ENCODE assay signal across 11 mouse cellular contexts in the genomic region with DNA sequence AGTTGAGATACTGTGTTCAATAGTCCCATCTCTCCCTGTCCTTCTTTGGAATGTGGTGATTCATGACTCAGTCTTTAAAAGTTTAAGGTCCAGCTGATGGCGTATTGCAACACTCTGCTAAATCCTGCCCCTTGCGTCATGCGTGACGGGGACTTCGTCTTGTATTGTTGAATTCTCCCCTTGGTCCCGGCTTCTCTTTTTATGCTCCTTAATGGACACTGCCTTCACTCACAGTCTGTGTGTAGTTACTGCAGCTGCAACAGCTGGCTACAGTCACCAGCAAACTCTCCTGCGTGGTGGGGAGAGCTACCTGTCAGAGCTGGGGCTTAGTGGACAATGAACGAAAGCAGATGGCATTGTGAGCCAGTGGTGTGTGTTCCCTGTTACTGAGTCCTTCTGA. TPM values are rescaled to one million over a fixed set of nuclear protein-coding genes. Genes with fewer than 3 reads are reported as not detected.
DNase-seq lines count a peak whose midpoint lies in the region; ATAC-seq and TF ChIP-seq lines count a peak whose summit lies in the region.
"Had no signal": no experiment of that assay in that cellular context is flagged by ENCODE, and none has a peak within 500 bp of the region (broad histone marks: within the 10 kb centered on the region; RNA-seq: fewer than 3 reads in every experiment).

No protein-coding gene starts in this region.

- H3K9me3 ChIP-seq in embryonic facial prominence, embryonic 14.5 days (ENCODE audit: control insufficient read depth, low read length) = no peaks in the 10 kb centered on the region
- peaks cover 9% of the 10 kb centered on the region; the same call in 1 of the 2 replicates for H3K9me3 ChIP-seq in embryonic facial prominence, embryonic 10.5 days
- no peaks in the 10 kb centered on the region for H3K9me3 ChIP-seq in liver, postnatal 0 days (ENCODE audit: low read length)
- H3K9me3 ChIP-seq in stomach, embryonic 15.5 days = no peaks in the 10 kb centered on the region

- ATAC-seq in embryonic facial prominence, embryonic 14.5 days (ENCODE audit: low read depth) = peak; percentile 13; the same call in 1 of the 2 replicates
- ATAC-seq in liver, postnatal 0 days = peak; percentile 76
- ATAC-seq in stomach, embryonic 15.5 days (ENCODE audit: insufficient read depth, low FRiP score, low read depth) = peak; percentile 54; the same call in 1 of the 2 replicates
- ATAC-seq: forebrain, postnatal 0 days; midbrain, embryonic 16.5 days had no signal

- no peak overlapping the region for H3K4me2 ChIP-seq in embryonic facial prominence, embryonic 14.5 days (ENCODE audit: low read depth, low read length)
- no peak overlapping the region for H3K4me2 ChIP-seq in liver, postnatal 0 days (ENCODE audit: low read depth, low read length)
- H3K4me2 ChIP-seq in stomach, embryonic 15.5 days = no peak overlapping the region
- H3K4me2 ChIP-seq: limb, embryonic 12.5 days had no signal

- WGBS in embryonic facial prominence, embryonic 14.5 days = 79% methylated on average over 8 of the region's 8 CpGs
- 87% methylated on average over 8 of the region's 8 CpGs for WGBS in embryonic facial prominence, embryonic 10.5 days
- WGBS in liver, postnatal 0 days (ENCODE audit: insufficient replicate concordance) = 68% methylated on average over 8 of the region's 8 CpGs
- 61% methylated on average over 8 of the region's 8 CpGs for WGBS in stomach, embryonic 15.5 days

- no peak for DNase-seq in embryonic facial prominence, embryonic 14.5 days (ENCODE audit: low spot score)
- DNase-seq in embryonic facial prominence, embryonic 10.5 days (ENCODE audit: low spot score) = no peak
- peak; percentile 44 for DNase-seq in liver, postnatal 0 days
- no peak for DNase-seq in liver
- peak; percentile 59 for DNase-seq in kidney, postnatal 10 days
- no peak for DNase-seq in right cerebral cortex, postnatal 36 days (ENCODE audit: low spot score in 2 of 2)
- DNase-seq in cerebellum, adult 8-10 months = no peak
- DNase-seq: forebrain, postnatal 0 days had no signal

- H3K4me1 ChIP-seq in embryonic facial prominence, embryonic 14.5 days (ENCODE audit: control insufficient read depth, insufficient read depth, low read length) = peaks cover 6% of the 10 kb centered on the region; the same call in 1 of the 2 replicates
- H3K4me1 ChIP-seq in embryonic facial prominence, embryonic 10.5 days = peaks cover 15% of the 10 kb centered on the region
- peaks cover 18% of the 10 kb centered on the region for H3K4me1 ChIP-seq in liver, postnatal 0 days (ENCODE audit: insufficient read depth)
- H3K4me1 ChIP-seq in stomach, embryonic 15.5 days = 0 out of 2 replicates have a peak, but pooled peaks cover 5% of the 10 kb centered on the region

- TF ChIP-seq EP300 in liver, postnatal 0 days (IDR thresholded peaks at IDR 0.05; ENCODE audit: low read depth) = peak; percentile 83

- no peak overlapping the region for H3K9ac ChIP-seq in embryonic facial prominence, embryonic 14.5 days (ENCODE audit: low read depth, low read length)
- no peak overlapping the region for H3K9ac ChIP-seq in liver, postnatal 0 days (replicated peaks)
- no peak overlapping the region for H3K9ac ChIP-seq in stomach, embryonic 15.5 days
- H3K9ac ChIP-seq: forebrain, postnatal 0 days; limb, embryonic 12.5 days had no signal

- H3K27me3 ChIP-seq in embryonic facial prominence, embryonic 14.5 days (replicated peaks; ENCODE audit: control insufficient read depth, insufficient read depth, low read length) = no peaks in the 10 kb centered on the region
- H3K27me3 ChIP-seq in embryonic facial prominence, embryonic 10.5 days (replicated peaks; ENCODE audit: low read depth, poor library complexity, severe bottlenecking) = no peaks in the 10 kb centered on the region
- no peaks in the 10 kb centered on the region for H3K27me3 ChIP-seq in liver, postnatal 0 days (ENCODE audit: insufficient read depth, low read length)
- H3K27me3 ChIP-seq in stomach, embryonic 15.5 days (replicated peaks) = no peaks in the 10 kb centered on the region
- H3K27me3 ChIP-seq: limb, embryonic 12.5 days had no signal

- no peak overlapping the region for H3K4me3 ChIP-seq in embryonic facial prominence, embryonic 14.5 days (ENCODE audit: low read depth, low read length)
- no peak overlapping the region for H3K4me3 ChIP-seq in embryonic facial prominence, embryonic 10.5 days
- no peak overlapping the region for H3K4me3 ChIP-seq in liver, postnatal 0 days (ENCODE audit: low read depth, low read length)
- no peak overlapping the region for H3K4me3 ChIP-seq in stomach, embryonic 15.5 days (replicated peaks)
- H3K4me3 ChIP-seq: limb, embryonic 12.5 days had no signal

- H3K27ac ChIP-seq in embryonic facial prominence, embryonic 14.5 days (replicated peaks; ENCODE audit: low read depth, low read length) = no peak overlapping the region
- H3K27ac ChIP-seq in embryonic facial prominence, embryonic 10.5 days (replicated peaks) = no peak overlapping the region
- 0 out of 2 replicates have a peak overlapping the region, but pooled peaks have one; percentile 12 for H3K27ac ChIP-seq in liver, postnatal 0 days (ENCODE audit: low read depth)
- H3K27ac ChIP-seq in stomach, embryonic 15.5 days = peak overlapping the region; percentile 0; the same call in 1 of the 2 replicates
- H3K27ac ChIP-seq: limb, embryonic 12.5 days had no signal

- TF ChIP-seq CTCF in liver, postnatal 0 days (IDR thresholded peaks at IDR 0.05; ENCODE audit: low read depth) = no peak

- H3K36me3 ChIP-seq in embryonic facial prominence, embryonic 14.5 days (ENCODE audit: control insufficient read depth, insufficient read depth, low read length) = peaks cover 63% of the 10 kb centered on the region
- H3K36me3 ChIP-seq in embryonic facial prominence, embryonic 10.5 days (replicated peaks) = peaks cover 85% of the 10 kb centered on the region
- peaks cover 22% of the 10 kb centered on the region for H3K36me3 ChIP-seq in liver, postnatal 0 days (replicated peaks; ENCODE audit: insufficient read depth, low read length)
- H3K36me3 ChIP-seq in stomach, embryonic 15.5 days = peaks cover 26% of the 10 kb centered on the region

RNA-seq across cellular contexts. Expression of a gene that starts 23.2 kb away (rescaled TPM):
- polyA plus RNA-seq in embryonic facial prominence, embryonic 14.5 days (2014; fragmentation: Nextera tagmentation; extraction: Ambion mirVana) = 870 and 944 TPM in 2 replicates
- 864 and 874 TPM in 2 replicates for polyA plus RNA-seq in embryonic facial prominence, embryonic 10.5 days (2016; fragmentation: Nextera tagmentation; extraction: Ambion mirVana)
- polyA plus RNA-seq in liver, postnatal 0 days (2015; fragmentation: Nextera tagmentation; extraction: Ambion mirVana) = 128 and 143 TPM in 2 replicates
- polyA plus RNA-seq in stomach, embryonic 15.5 days (2015; fragmentation: Nextera tagmentation; extraction: Ambion mirVana) = 522 and 525 TPM in 2 replicates

Comparison
In these comparisons a context has a peak if more than half of its experiments do, and no peak if none do; other contexts are left out.
1. DNase-seq: peak in liver, postnatal 0 days (single experiment) and kidney, postnatal 10 days (single experiment); none in embryonic facial prominence, embryonic 14.5 days (single experiment), embryonic facial prominence, embryonic 10.5 days (single experiment), liver (single experiment), right cerebral cortex, postnatal 36 days (0 of 2) and cerebellum, adult 8-10 months (single experiment).
2. ATAC-seq: peak in every context shown above with its lines; median percentile 76 in liver, postnatal 0 days; 54 in stomach, embryonic 15.5 days; 13 in embryonic facial prominence, embryonic 14.5 days.
3. H3K27ac ChIP-seq: peak in liver, postnatal 0 days (single experiment) and stomach, embryonic 15.5 days (single experiment); none in embryonic facial prominence, embryonic 14.5 days (single experiment) and embryonic facial prominence, embryonic 10.5 days (single experiment).